Mouse (Mus musculus): Measurements from ENCODE around the gene Arpc4. TPM values are rescaled to one million over a fixed set of nuclear protein-coding genes. Genes with fewer than 3 reads are reported as not detected.
"Not testable (repeated sequence)": the region's sequence is repeated elsewhere in the genome, so short reads cannot be mapped to it uniquely, and the experiment has no call there.

Gene Arpc4
- 352 and 393 TPM in 2 replicates for polyA plus RNA-seq (2016; fragmentation: Nextera tagmentation; extraction: Ambion mirVana)

DNA sequence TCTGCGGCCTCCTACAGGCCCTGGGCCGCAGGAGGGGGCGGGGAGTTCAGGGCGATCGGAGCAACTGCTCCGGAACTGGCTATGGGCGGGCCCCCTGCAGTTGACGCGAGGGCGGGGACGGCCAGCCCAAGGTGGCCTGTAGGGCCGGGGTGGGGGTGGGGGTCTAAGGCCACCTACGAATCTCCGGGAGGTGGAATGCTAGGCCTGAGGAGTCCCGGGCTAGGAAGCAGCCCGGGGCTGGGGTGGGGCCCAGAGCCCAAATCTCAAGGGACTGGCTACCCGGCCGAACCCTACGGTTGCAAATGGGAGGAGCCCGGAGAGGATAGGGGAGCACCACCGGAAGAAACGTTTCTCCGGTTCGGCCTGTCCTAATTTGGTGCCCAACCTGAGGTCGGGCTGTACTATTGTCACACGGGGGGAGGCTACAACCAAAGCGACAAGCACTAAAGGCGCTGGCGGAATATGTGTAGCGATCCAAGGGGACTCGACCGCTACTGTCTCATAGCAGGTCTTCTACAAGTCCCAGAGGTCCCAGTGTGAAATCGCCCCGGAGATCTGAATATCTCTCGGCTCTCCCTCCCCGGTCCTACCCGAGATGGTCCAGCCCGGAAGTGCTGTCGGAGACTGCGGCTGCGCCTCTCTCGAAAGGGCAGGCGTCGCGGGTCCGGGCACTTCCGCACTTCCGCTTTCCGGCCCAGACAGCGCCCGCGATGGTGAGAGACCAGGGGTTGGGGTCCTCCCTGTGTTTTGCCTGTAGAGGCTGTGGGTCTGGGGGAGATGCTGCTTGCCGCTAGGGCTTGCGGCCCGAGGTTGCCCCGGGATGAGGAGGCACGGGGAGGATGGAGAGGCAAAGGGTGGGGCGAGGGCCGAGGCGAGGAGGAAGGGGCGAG lies at the start of gene Arpc4, which contains the start of gene Tada3:
TSS of gene Arpc4 (plus strand) at position 620 of the 890 bp plus-strand sequence.
TSS of gene Tada3 (minus strand) at position 388 of the 890 bp plus-strand sequence.
- Histone ChIP-seq H3K4me3 (peak within 1 kb of the TSS; percentile 97), H3K9ac (peak within 1 kb of the TSS; percentile 92), H3K27ac (peak within 1 kb of the TSS; percentile 95), H3K4me2 (replicated peaks) (peak within 1 kb of the TSS; percentile 85), H3K36me3 (peaks cover 50% of the 10 kb centered on the region), H3K4me1 (peaks cover 17% of the 10 kb centered on the region), H3K27me3 (replicated peaks) (no peaks in the 10 kb centered on the region), H3K9me3 (no peaks in the 10 kb centered on the region)
- WGBS = under 1% methylated on average over 61 of the region's 61 CpGs
- peak; percentile 95 for ATAC-seq (ENCODE audit: low FRiP score, low read depth)

DNA sequence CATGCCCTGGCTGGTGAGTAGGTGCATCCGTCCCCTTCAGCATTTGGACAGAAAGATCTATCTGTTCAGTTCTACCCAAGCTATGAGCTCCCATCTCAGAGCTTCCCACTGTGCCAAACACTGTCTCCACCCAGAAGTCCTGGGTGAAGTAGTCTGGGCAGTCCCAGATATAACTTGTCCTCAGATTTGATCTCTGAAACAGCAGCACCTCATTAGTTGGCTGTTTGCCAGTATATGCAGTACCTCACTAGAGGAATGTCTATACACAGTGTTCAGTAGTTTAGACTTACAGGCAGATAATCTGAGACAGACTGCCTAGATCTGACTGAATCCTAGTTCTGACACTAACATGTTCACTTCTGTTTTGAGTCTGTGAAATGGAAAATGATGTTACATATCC lies 48.5 kb upstream of the Arpc4 start:
- 89% methylated on average over 1 of the region's 1 CpGs for WGBS
- Histone ChIP-seq H3K36me3 (peaks cover 35% of the 10 kb centered on the region), H3K9me3 (no peaks in the 10 kb centered on the region), H3K4me1 (peaks cover 17% of the 10 kb centered on the region), H3K4me2 (replicated peaks) (no peak overlapping the region), H3K27me3 (replicated peaks) (no peaks in the 10 kb centered on the region), H3K4me3 (no peak overlapping the region), H3K27ac (no peak overlapping the region), H3K9ac (no peak overlapping the region)
- ATAC-seq (ENCODE audit: low FRiP score, low read depth) = no peak

DNA sequence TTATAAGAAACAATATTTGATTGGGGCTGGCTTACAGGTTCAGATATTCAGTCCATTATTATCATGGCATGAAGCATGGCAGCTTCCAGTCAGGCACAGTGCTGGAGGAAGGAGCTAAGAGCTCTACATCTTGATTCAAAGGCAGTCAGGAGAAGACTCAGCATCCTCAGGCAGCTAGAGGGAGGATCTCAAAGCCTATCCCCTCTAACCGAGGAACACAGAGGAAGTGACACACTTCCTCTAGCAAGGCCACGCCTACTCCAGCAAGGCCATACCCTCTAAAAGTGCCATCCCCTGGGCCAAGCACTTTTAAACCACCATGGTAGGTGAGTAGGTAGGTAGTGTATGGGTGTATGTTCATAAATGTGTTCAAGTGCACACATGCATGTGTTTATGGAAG lies 47.4 kb upstream of the Arpc4 start:
- no peak for ATAC-seq (ENCODE audit: low FRiP score, low read depth)
- Histone ChIP-seq H3K4me1 (peaks cover 15% of the 10 kb centered on the region), H3K9me3 (no peaks in the 10 kb centered on the region), H3K27ac (no peak overlapping the region), H3K4me2 (replicated peaks) (no peak overlapping the region), H3K4me3 (no peak overlapping the region), H3K27me3 (replicated peaks) (no peaks in the 10 kb centered on the region), H3K36me3 (peaks cover 41% of the 10 kb centered on the region), H3K9ac (no peak overlapping the region)
- 60% methylated on average over 2 of the region's 2 CpGs for WGBS

DNA sequence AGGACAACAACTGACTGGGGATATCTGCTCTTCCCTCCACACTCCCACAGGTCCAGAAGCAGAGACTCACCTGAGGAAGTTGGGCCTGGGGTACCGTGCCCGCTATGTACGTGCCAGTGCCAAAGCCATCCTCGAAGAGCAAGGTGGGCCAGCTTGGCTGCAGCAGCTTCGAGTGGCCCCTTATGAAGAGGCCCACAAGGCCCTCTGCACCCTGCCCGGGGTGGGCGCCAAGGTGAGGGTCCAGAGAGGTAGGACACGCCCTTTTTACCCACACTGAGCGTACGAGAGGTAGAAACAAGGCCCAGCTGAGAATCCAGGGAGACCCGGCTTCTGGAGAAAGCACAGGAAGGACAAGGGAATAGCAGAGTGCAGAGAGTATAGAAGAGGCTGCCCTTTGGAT lies 46.2 kb upstream of the Arpc4 start:
- no peaks in the 10 kb centered on the region for H3K9me3 ChIP-seq
- H3K4me1 ChIP-seq = peaks cover 8% of the 10 kb centered on the region; the same call in 1 of the 2 replicates
- H3K9ac ChIP-seq = no peak overlapping the region
- H3K36me3 ChIP-seq = peaks cover 51% of the 10 kb centered on the region
- H3K27ac ChIP-seq = no peak overlapping the region
- no peaks in the 10 kb centered on the region for H3K27me3 ChIP-seq (replicated peaks)
- H3K4me3 ChIP-seq = no peak overlapping the region
- no peak overlapping the region for H3K4me2 ChIP-seq (replicated peaks)
- no peak for ATAC-seq (ENCODE audit: low FRiP score, low read depth)
- WGBS = 92% methylated on average over 11 of the region's 11 CpGs

DNA sequence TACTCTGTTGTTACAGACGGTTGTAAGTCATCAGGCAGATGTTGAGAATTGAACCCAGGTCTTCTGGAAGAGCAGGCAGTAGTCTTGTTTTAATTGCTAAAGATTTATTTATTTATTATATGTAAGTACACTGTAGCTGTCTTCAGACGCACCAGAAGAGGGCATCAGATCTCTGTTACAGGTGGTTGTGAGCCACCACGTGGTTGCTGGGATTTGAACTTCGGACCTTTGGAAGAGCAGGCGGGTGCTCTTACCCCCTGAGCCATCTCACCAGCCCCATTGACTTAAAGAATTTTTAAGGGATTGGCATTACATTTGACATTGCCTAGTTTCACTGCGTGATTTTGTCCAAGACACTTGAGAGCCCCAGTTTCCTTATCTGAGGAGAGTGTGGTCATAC lies 45.2 kb upstream of the Arpc4 start:
- not testable (repeated sequence) for H3K4me1 ChIP-seq; H3K9ac ChIP-seq; H3K4me2 ChIP-seq (replicated peaks); H3K9me3 ChIP-seq; ATAC-seq (ENCODE audit: low FRiP score, low read depth); H3K27me3 ChIP-seq (replicated peaks); H3K4me3 ChIP-seq; H3K27ac ChIP-seq
- WGBS = 83% methylated on average over 6 of the region's 6 CpGs
- H3K36me3 ChIP-seq = peaks cover 58% of the 10 kb centered on the region

DNA sequence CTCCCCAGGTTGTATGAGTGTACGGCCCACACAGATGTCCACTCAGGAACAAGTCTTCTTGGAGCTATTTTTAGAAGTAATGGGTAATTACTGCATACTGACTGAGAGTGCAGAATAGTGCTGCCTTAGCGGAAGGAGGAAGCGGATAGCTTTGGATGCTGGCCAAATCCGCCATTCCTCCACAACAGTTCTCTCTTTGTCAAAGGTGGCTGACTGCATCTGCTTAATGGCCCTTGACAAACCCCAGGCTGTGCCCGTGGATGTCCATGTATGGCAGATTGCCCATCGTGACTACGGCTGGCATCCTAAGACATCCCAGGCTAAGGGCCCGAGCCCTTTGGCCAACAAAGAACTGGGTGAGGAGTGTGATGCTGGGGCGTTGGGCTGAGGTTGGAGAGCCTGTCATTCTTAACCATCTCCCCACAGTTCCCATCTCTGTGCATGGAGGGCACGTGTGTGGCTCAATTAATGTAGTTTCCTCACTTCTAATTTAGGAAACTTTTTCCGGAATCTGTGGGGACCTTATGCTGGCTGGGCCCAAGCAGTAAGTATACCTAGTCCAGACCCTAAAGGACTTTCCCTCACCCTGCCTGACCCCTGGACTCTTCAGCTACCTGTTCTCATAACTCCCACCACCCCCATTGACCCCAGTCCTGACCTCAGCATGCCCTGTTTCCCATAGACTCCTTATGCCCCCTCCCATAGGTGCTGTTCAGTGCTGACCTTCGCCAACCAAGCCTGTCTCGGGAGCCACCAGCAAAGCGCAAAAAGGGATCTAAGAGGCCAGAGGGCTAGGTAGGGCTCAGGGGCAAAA lies 44.6 kb upstream of the Arpc4 start:
- Histone ChIP-seq H3K4me3 (no peak overlapping the region), H3K27ac (no peak overlapping the region), H3K36me3 (peaks cover 64% of the 10 kb centered on the region), H3K4me2 (replicated peaks) (no peak overlapping the region), H3K9ac (no peak overlapping the region), H3K27me3 (replicated peaks) (no peaks in the 10 kb centered on the region), H3K9me3 (no peaks in the 10 kb centered on the region), H3K4me1 (peaks cover 2% of the 10 kb centered on the region; the same call in 1 of the 2 replicates)
- WGBS = 70% methylated on average over 14 of the region's 14 CpGs
- ATAC-seq (ENCODE audit: low FRiP score, low read depth) = peak; percentile 74

DNA sequence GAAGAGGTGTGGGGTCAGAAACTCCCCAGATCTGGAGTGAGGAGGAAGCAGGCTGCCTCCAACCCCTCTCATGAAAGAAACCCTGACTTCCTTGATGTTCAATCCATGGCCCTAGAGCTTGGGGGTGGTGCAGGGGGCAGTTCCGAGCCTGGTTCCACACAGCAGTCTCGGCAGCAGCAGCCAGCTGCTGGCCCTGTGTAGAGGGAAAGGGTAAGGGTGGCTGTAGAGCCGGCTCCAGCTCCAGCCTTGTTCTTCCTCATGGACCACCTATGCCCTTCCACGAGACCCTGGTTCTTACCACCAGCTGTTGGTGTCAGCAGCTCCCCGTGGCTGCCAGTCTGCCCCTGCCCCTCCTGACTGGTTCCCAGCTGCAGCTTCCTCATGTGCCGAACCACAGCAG lies 43.7 kb upstream of the Arpc4 start:
- Histone ChIP-seq H3K9ac (no peak overlapping the region), H3K4me1 (peaks cover 2% of the 10 kb centered on the region; the same call in 1 of the 2 replicates), H3K27ac (no peak overlapping the region), H3K36me3 (peaks cover 71% of the 10 kb centered on the region), H3K9me3 (no peaks in the 10 kb centered on the region), H3K27me3 (replicated peaks) (no peaks in the 10 kb centered on the region), H3K4me3 (no peak overlapping the region), H3K4me2 (replicated peaks) (no peak overlapping the region)
- ATAC-seq (ENCODE audit: low FRiP score, low read depth) = no peak
- WGBS = 81% methylated on average over 6 of the region's 6 CpGs

DNA sequence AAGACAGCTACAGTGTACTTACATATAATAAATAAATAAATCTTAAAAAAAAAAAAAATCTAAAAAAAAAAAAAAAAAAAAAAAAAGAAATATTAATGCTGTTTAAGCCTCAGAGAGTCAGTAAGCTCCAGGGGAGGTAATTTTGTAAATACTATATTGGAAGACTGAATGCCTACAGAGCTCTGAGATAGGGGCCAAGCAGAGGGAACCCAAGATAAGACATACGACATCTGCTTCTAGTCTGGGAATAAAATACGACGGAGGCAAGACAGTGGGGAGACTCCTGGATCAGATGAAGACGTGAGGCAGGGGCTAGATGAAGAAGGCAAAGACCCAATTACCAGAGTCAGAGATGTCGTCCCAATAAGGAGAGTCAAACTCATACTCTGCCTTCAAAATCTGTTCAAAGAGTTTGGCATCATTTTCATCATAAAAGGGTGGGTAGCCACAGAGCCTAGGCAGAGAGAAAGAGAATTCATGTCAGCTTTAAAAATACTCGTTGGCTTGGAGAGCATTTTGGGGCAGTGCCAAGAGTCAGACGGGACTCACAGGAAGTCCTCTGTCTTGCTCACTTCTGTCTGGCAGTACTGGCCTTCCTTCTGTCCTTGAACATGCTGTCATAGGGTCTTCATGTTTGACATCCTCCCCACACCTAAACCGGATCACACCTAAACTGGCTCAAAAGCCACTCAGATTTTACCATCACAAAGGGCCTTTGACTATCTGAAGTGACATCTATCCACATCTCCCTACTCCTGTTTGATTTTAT lies 40.9 kb upstream of the Arpc4 start:
- WGBS = 82% methylated on average over 8 of the region's 8 CpGs
- H3K27me3 ChIP-seq (replicated peaks) = no peaks in the 10 kb centered on the region
- peaks cover 68% of the 10 kb centered on the region for H3K36me3 ChIP-seq
- H3K9ac ChIP-seq = no peak overlapping the region
- no peak for ATAC-seq (ENCODE audit: low FRiP score, low read depth)
- no peak overlapping the region for H3K4me2 ChIP-seq (replicated peaks)
- no peaks in the 10 kb centered on the region for H3K9me3 ChIP-seq
- H3K27ac ChIP-seq = no peak overlapping the region
- H3K4me3 ChIP-seq = no peak overlapping the region
- H3K4me1 ChIP-seq = peaks cover 2% of the 10 kb centered on the region; the same call in 1 of the 2 replicates

DNA sequence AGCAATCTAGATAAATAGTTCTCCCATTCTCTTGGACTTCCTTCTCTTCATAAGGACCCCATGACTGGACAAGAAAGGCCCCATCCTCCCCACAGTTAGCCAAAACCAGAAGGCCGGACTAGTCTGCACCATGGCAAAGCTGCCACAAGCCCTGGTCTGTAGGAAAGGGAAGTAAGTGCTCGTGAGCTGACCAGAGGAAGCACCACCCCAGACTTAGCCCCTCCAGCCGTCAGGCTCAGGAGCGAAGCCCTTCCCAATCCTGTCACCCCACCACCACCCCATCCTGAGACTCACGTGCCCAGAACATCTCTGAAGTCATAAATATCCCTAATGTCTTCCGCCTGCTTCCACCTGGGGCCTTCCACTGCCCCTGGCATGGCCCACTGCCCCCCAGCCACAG lies 36.3 kb upstream of the Arpc4 start:
- no peak overlapping the region for H3K4me3 ChIP-seq
- peaks cover 31% of the 10 kb centered on the region for H3K36me3 ChIP-seq
- WGBS = 82% methylated on average over 6 of the region's 6 CpGs
- no peak for ATAC-seq (ENCODE audit: low FRiP score, low read depth)
- H3K27me3 ChIP-seq (replicated peaks) = no peaks in the 10 kb centered on the region
- H3K27ac ChIP-seq = no peak overlapping the region
- peak overlapping the region; percentile 72; the same call in 1 of the 2 replicates for H3K4me2 ChIP-seq (replicated peaks)
- no peak overlapping the region for H3K9ac ChIP-seq
- peaks cover 17% of the 10 kb centered on the region for H3K4me1 ChIP-seq
- no peaks in the 10 kb centered on the region for H3K9me3 ChIP-seq

DNA sequence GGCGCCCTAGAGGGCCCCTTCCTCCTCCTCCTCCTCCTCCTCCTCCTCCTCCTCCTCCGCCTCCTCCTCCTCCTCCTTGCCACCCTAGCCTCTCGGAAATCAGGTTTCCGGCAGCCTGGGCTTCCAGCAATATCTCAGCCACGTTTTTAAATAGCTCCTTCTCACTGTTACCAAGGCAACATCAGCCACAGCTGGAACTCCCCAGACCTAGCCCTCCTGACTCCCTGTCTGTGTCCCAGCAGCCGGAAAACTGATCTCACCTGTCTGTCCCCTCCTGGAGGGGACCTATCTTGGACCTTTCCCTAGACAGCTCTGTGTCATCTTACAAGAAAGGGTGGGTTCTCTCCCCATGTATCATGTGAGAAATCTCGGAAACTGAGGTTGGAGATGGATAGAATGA lies 35.6 kb upstream of the Arpc4 start:
- 47% methylated on average over 6 of the region's 7 CpGs for WGBS
- Histone ChIP-seq H3K27me3 (replicated peaks) (no peaks in the 10 kb centered on the region), H3K36me3 (peaks cover 28% of the 10 kb centered on the region), H3K4me3 (peak overlapping the region; percentile 0; the same call in 1 of the 2 replicates), H3K9me3 (no peaks in the 10 kb centered on the region), H3K27ac (no peak overlapping the region), H3K4me2 (replicated peaks) (peak overlapping the region; percentile 72), H3K9ac (no peak overlapping the region), H3K4me1 (peaks cover 17% of the 10 kb centered on the region)
- ATAC-seq (ENCODE audit: low FRiP score, low read depth) = no peak

DNA sequence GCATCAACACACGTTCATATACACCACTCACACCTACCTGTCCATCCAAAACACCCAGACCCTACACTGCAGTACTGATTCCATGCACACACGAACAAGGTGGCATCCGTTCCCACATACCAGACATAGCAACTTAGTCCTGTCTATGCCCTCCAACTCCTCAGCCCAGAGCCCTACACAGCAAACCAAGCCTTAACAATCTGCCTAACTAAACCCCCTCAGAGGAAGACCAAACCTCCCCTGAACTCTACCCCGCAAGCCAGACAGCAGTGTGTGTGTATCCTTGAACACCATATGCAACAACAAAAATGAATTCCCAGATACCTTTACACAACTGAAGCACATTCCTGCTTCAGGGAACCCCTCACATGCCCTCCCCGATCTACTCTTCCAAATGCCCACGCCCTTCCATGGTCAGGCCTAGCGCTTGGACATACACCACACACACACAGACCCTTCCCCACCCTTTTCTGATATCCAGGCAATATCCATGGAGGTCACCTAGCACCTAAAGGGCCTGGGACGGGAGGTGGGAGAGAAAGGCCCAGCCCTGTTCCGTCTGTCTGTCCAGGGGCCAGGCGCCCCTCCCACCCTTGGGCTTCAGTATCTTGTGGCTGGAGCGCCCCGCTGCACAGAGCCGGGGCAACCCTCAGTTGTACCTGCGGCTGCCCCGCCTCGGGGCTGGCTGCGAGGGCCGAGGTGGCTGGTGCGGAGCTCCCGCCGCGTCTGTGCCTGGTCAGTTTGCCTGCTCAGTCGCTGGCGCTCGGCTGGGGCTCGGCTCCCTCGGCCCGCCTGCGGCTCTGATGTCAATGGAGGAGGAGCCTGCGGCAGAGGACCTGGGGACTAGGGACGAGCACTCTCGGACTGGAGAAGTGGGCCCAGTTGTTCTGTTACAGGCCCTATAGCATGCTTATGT lies 34.5 kb upstream of the Arpc4 start, which contains the start of gene Camk1:
TSS of gene Camk1 (minus strand) at position 808 of the 916 bp plus-strand sequence.
- H3K27me3 ChIP-seq (replicated peaks) = no peaks in the 10 kb centered on the region
- WGBS = 17% methylated on average over 32 of the region's 32 CpGs
- H3K9ac ChIP-seq = peak within 1 kb of the TSS; percentile 73
- no peaks in the 10 kb centered on the region for H3K9me3 ChIP-seq
- peaks cover 17% of the 10 kb centered on the region; the same call in 1 of the 2 replicates for H3K36me3 ChIP-seq
- peak within 1 kb of the TSS; percentile 51 for H3K4me3 ChIP-seq
- peaks cover 17% of the 10 kb centered on the region for H3K4me1 ChIP-seq
- ATAC-seq (ENCODE audit: low FRiP score, low read depth) = peak; percentile 83
- peak within 1 kb of the TSS; percentile 72 for H3K4me2 ChIP-seq (replicated peaks)
- no peak within 1 kb of the TSS for H3K27ac ChIP-seq

Data from neural tube, embryonic 12.5 days (tissue).